Mouse (Mus musculus) forebrain, postnatal 0 days (tissue): Measurements from ENCODE around the gene Dyrk3. TPM values are rescaled to one million over a fixed set of nuclear protein-coding genes. Genes with fewer than 3 reads are reported as not detected.

ENCODE experiments used
- ATAC-seq: fragments of 200-750 bp; cut with Nextera tagmentation; 2 replicates; pipeline ENCODE4 v1.8.0; 2017; ENCODE audit warnings: mild to moderate bottlenecking, moderate library complexity
- DNase-seq: peaks from one replicate; pipeline ENCODE4 v3.0.0-alpha.2; 2015
- H3K27ac ChIP-seq: fragments of 300-500 bp; sonication (generic); 2 replicates; pipeline ENCODE4 v1.5.1; 2014; ENCODE audit warnings: low read depth, mild to moderate bottlenecking, antibody characterized with exemption, low read length, moderate library complexity, mixed read lengths
- H3K27me3 ChIP-seq: fragments of 300-500 bp; sonication (generic); 2 replicates; pipeline ENCODE4 v1.6.1; 2014; ENCODE audit warnings: mild to moderate bottlenecking, low read length, mixed read lengths; ENCODE audit not compliant: insufficient read depth
- H3K36me3 ChIP-seq: fragments of 300-500 bp; sonication (generic); 2 replicates; pipeline ENCODE4 v1.6.1; 2014; ENCODE audit warnings: mild to moderate bottlenecking, moderate library complexity; ENCODE audit not compliant: insufficient read depth
- H3K4me1 ChIP-seq: fragments of 300-500 bp; sonication (generic); 2 replicates; pipeline ENCODE4 v1.6.1; 2014; ENCODE audit warnings: antibody characterized with exemption; ENCODE audit not compliant: insufficient read depth
- H3K4me2 ChIP-seq: fragments of 300-500 bp; sonication (generic); 2 replicates; pipeline ENCODE4 v1.6.1; 2014; ENCODE audit warnings: low read depth, mild to moderate bottlenecking, moderate library complexity
- H3K4me3 ChIP-seq: fragments of 300-500 bp; sonication (generic); 2 replicates; pipeline ENCODE4 v1.5.1; 2014; ENCODE audit warnings: low read depth, low read length, mixed read lengths
- H3K9ac ChIP-seq: fragments of 300-500 bp; sonication (generic); 2 replicates; pipeline ENCODE4 v1.6.1; 2014; ENCODE audit warnings: mild to moderate bottlenecking
- H3K9me3 ChIP-seq: fragments of 300-500 bp; sonication (generic); 2 replicates; pipeline ENCODE4 v1.6.1; 2016; ENCODE audit warnings: low read length
- CTCF ChIP-seq: sonication (generic); IDR thresholded peaks from 2 replicates; pipeline ENCODE4 v1.5.1; 2016; ENCODE audit warnings: antibody characterized with exemption, control low read depth, low read depth
- WGBS: fragments of 180-500 bp; shearing (Covaris S2); extraction: QIAGEN DNeasy Blood & Tissue Kit; methylation state at CpG from one replicate; pipeline ENCODE4 v1.1.7; 2014; 5-methylcytosine and 5-hydroxymethylcytosine counted together
- polyA plus RNA-seq: library from polyadenylated mRNA; unstranded; fragments of >200 nt; fragmentation: Nextera tagmentation; extraction: Ambion mirVana; gene quantifications from 2 replicates; pipeline ENCODE4 v1.2.1, GENCODE M21; 2015
- total RNA-seq: library from RNA; depleted of rRNA; stranded (reverse); fragments of >200 nt; gene quantifications from 2 replicates; pipeline ENCODE4 v1.2.3, GENCODE M21; 2014

The Dyrk3 gene
- total and polyA plus RNA-seq, 2 experiments from 2014 or later = 16.9 to 17.7 TPM

DNA sequence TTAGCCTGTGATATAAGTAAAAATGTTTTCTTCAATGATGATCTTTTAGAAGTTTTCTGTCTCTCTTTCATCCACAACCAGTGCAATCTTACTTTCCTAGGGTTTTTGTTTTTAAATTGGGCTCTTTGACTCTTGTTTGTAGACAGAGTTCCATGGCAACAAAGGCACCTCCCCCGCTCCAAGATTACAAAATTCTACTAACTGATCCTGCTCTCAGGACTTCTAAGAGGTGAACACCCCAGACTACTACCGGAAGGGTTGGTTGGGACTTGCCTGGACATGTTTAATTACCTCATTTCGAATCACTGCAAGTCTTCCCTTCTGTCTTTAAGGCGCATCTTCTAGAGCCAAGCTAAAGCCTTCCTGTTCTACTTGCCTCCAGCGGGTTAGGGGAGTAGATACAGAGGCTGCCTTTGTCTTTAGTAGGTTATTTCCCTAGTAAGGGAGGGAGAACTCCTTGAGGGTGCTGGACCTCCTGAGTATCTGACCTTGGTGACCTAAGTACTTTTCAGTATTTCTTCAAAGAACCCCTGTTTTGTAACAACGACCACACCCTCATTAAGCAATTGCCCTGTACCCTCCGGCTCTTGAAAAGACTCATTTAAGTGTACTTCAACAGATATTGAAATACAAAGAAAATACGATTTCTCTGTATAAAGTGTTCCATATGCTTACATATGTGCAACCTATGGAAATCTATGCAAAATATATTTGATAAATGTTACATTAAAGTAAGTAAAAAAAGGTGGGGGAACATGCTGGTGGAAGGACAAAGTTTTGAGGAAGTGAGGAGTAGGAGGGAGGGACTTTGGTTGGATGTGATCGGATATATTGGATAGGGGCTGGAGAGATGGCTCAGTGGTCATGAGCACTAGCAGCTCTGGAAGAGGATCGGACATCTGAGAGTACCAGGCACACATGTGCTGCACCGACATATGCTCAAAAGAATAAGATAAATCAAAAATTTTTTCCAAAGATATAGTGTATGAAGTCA, 1.3 kb upstream of the Dyrk3 start:
- H3K4me3 ChIP-seq = peak overlapping the region; percentile 87
- no peak for TF ChIP-seq CTCF
- 70% methylated on average over 11 of the region's 11 CpGs for WGBS
- peak overlapping the region; percentile 79; the same call in 1 of the 2 replicates for H3K9ac ChIP-seq
- peaks cover 6% of the 10 kb centered on the region; the same call in 1 of the 2 replicates for H3K4me1 ChIP-seq
- H3K9me3 ChIP-seq = no peaks in the 10 kb centered on the region
- H3K36me3 ChIP-seq = no peaks in the 10 kb centered on the region; the same call in 1 of the 2 replicates
- H3K4me2 ChIP-seq = peak overlapping the region; percentile 73
- no peaks in the 10 kb centered on the region for H3K27me3 ChIP-seq
- no peak for DNase-seq
- ATAC-seq = no peak
- H3K27ac ChIP-seq = no peak overlapping the region

DNA sequence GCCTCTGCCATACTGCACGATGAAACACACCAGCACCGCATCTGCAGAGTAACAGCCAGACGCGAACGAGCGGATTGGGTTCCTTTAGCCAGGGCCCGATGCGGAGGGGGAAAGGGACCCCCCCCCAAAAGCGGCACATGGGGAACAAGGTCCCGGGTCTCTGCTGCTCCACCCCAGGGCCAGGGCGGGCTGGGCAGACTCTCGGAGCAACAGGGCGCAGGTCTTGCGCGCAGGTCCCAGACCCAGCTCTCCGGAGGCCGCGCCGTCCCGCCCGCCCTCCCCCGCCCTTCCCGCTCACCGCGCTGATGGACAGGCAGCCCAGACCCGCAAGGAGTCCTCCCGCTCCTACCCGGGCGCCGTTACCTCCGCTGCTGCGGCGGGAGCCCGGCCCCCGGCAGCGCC, 422 bp downstream of the Dyrk3 start:
- 3% methylated on average over 33 of the region's 36 CpGs for WGBS
- Histone ChIP-seq H3K36me3 (no peaks in the 10 kb centered on the region; the same call in 1 of the 2 replicates), H3K4me3 (peak overlapping the region; percentile 87), H3K27ac (peak overlapping the region; percentile 91), H3K4me2 (peak overlapping the region; percentile 73), H3K9me3 (no peaks in the 10 kb centered on the region), H3K27me3 (no peaks in the 10 kb centered on the region), H3K9ac (peak overlapping the region; percentile 79), H3K4me1 (peaks cover 6% of the 10 kb centered on the region; the same call in 1 of the 2 replicates)
- ATAC-seq (peak; percentile 78), DNase-seq (peak; percentile 38)
- TF ChIP-seq CTCF = no peak

DNA sequence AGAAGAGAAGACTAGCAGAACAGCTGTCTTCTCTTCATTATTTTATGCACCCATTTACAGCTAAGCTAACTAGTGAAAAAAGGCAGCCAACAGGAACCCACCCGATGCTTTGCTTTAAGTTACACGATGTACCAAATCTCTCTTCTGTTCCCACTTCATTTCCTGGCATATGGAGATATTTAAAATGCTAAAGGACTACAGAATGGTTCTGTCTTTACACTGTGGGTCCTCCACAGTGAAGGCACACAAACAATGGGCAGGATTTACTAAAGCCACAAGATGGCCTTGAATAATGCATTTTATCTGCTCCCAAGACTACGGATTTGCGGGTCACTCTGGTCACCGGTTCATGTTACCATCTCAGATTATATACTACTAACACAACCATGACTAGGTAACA, 1.0 kb downstream of the Dyrk3 start:
- Histone ChIP-seq H3K9me3 (no peaks in the 10 kb centered on the region), H3K9ac (peak overlapping the region; percentile 79), H3K27me3 (no peaks in the 10 kb centered on the region), H3K27ac (peak overlapping the region; percentile 0; the same call in 1 of the 2 replicates), H3K4me3 (peak overlapping the region; percentile 87), H3K4me1 (peaks cover 6% of the 10 kb centered on the region; the same call in 1 of the 2 replicates), H3K4me2 (peak overlapping the region; percentile 73), H3K36me3 (no peaks in the 10 kb centered on the region; the same call in 1 of the 2 replicates)
- ATAC-seq (no peak), DNase-seq (peak; percentile 32)
- no peak for TF ChIP-seq CTCF
- 1% methylated on average over 5 of the region's 5 CpGs for WGBS

DNA sequence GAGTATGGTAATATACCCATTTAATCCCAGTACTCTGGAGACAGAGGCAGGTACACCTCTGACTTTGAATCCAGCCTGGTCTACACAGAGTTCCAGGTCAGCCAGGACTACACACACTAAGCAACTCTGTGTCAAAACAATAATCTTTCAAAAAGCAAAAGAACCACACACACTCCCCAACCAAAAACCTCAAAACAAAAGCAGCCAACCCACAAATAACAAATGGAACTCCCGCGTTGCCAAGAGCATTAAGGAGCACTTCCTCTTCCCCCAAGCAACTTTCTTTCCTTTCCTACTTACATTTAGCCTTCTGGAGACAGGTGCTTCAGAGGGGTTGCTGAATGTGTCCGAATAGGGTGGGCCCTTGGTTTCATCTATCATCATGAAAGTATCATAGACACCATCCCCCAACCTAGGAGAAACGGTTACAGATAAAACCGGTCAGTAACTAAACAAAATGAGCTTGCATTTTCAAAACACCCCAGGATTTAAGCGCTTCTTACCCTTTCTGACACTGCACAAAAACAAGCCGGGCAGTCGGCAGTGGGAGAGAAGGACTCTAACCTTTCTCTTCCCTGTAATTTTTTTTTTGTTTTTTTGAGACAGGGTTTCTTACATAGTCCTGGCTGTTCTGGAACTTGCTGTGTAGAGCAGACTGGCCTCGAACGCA, 2.0 kb downstream of the Dyrk3 start:
- H3K4me1 ChIP-seq = peaks cover 6% of the 10 kb centered on the region; the same call in 1 of the 2 replicates
- H3K36me3 ChIP-seq = no peaks in the 10 kb centered on the region; the same call in 1 of the 2 replicates
- H3K4me2 ChIP-seq = peak overlapping the region; percentile 73
- no peaks in the 10 kb centered on the region for H3K9me3 ChIP-seq
- no peaks in the 10 kb centered on the region for H3K27me3 ChIP-seq
- no peak for DNase-seq
- H3K4me3 ChIP-seq = no peak overlapping the region
- H3K9ac ChIP-seq = no peak overlapping the region
- 66% methylated on average over 10 of the region's 10 CpGs for WGBS
- H3K27ac ChIP-seq = no peak overlapping the region
- TF ChIP-seq CTCF = no peak
- no peak for ATAC-seq

DNA sequence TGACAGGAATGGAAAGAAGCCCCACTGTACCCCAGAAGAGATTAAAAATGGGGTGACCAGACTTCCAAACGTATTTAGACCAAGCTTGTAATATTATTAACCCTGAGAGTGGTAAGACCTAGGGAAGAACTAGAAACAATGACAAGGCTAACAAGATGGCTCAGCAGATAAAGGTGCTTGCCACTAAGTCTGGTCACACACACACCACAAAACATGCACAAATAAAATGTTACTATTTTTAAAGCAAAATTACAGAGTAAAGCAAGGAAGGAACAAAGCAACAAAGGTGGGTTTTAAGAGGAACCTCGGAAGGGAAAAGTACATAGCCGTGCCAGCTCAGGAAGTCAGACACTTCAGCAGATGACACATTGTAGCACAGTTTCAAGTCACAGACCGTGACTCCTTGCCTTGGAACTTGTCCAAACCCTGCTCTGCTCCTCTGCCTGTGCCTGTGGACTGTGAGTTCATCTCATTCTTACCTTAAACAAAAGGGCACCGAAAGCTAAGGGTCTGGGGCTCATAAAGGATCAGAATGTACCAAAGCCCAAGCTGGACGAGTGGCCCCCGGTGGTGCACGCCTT, 3.1 kb downstream of the Dyrk3 start:
- H3K4me2 ChIP-seq = peak overlapping the region; percentile 73
- WGBS = 21% methylated on average over 8 of the region's 8 CpGs
- H3K27me3 ChIP-seq = no peaks in the 10 kb centered on the region
- H3K27ac ChIP-seq = no peak overlapping the region
- no peak overlapping the region for H3K4me3 ChIP-seq
- H3K36me3 ChIP-seq = peaks cover 8% of the 10 kb centered on the region
- H3K9me3 ChIP-seq = no peaks in the 10 kb centered on the region
- DNase-seq = no peak
- 0 out of 2 replicates have a peak overlapping the region, but pooled peaks have one; percentile 10 for H3K9ac ChIP-seq
- TF ChIP-seq CTCF = no peak
- H3K4me1 ChIP-seq = peaks cover 6% of the 10 kb centered on the region; the same call in 1 of the 2 replicates
- no peak for ATAC-seq

DNA sequence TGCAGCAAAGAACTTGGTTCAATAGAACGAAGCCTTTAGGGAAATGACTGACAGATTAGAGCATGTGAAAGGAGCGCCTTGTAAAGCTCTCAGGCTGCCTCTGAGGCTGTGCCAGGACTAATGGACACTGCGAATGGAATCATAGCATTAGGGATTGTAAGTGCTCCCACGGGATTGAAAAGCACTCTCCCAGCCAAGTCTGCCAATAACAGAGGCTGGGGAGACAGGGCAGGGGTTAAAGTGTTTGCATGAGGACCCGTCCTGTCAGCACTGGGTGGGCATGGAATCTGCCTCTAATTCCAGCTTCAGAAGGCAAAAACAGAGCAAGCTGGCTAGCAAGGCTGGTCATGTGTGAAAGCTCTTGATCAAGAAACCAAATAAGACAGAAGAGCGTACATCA, 3.9 kb downstream of the Dyrk3 start:
- H3K9ac ChIP-seq = no peak overlapping the region
- DNase-seq (peak; percentile 52), ATAC-seq (peak; percentile 5; the same call in 1 of the 2 replicates)
- no peak overlapping the region for H3K4me3 ChIP-seq
- H3K9me3 ChIP-seq = no peaks in the 10 kb centered on the region
- WGBS = 19% methylated on average over 6 of the region's 6 CpGs
- TF ChIP-seq CTCF = no peak
- H3K4me1 ChIP-seq = peaks cover 5% of the 10 kb centered on the region; the same call in 1 of the 2 replicates
- peaks cover 16% of the 10 kb centered on the region for H3K36me3 ChIP-seq
- H3K4me2 ChIP-seq = peak overlapping the region; percentile 73; the same call in 1 of the 2 replicates
- no peaks in the 10 kb centered on the region for H3K27me3 ChIP-seq
- no peak overlapping the region for H3K27ac ChIP-seq
